Mouse (Mus musculus): ENCODE data around the gene Olfr549. TPM values are rescaled to one million over a fixed set of nuclear protein-coding genes. Genes with fewer than 3 reads are reported as not detected.

Gene Olfr549
- total RNA-seq, 2 experiments from 2014 or later: not detected

DNA sequence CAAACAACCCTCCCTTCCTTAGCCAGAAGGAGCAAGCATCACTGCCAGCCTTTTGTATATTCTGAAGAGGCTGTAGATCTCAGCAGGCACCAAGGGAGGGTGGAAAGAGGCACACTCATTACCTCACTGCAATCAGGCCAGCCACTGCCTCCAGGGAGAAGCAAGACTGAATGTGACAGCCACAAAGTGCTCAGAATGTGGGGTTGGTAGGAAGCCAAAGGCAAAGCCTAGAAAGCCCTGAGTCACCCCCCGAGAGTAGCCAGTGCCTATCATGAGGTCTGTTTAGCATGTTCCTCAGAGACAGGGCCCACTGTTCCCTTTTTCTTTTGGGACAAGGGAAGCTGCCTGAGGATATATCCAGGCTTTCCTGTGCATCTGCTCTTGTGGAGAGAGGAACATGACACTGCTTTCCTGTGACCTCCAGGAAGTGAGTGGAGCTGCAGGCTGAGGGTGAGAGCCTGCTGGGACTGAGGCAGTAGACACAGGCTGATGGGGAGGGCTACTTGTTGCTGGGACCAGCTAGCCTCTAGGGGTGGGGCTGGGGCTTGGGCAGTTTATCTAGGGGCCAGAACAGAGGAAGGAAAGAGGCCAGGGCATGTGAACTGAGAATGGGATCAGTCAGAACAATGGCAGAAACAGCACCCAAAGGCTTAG lies 47.8 kb downstream of the Olfr549 start, which contains the start of gene Olfr552:
Gene Olfr552 (plus strand): TSS at position 393 of the 654 bp plus-strand sequence.
- no peak for DNase-seq

Other genes starting within 250 kb of the Olfr549 start
- gene Rrm1, start 108.2 kb upstream of the Olfr549 start, total RNA-seq (2021): 10 to 100 TPM; 19.2 to 21.4 TPM
- not detected for gene Olfr543, start 68.2 kb upstream of the Olfr549 start, total RNA-seq (2021)
- gene Olfr544, start 61.6 kb upstream of the Olfr549 start, total RNA-seq (2021): not detected
- gene Olfr545, start 50.3 kb upstream of the Olfr549 start, total RNA-seq (2021): not detected
- not detected for gene Olfr547, start 15.1 kb upstream of the Olfr549 start, total RNA-seq (2021)
- not detected for gene Olfr548-ps1, start 9.0 kb upstream of the Olfr549 start, total RNA-seq (2021)
- gene Trim21, start 15.6 kb downstream of the Olfr549 start, total RNA-seq (2021): 10 to 100 TPM; 13.0 to 16.4 TPM
- not detected for gene Olfr550, start 21.6 kb downstream of the Olfr549 start, total RNA-seq (2021)
- gene Olfr551, start 42.0 kb downstream of the Olfr549 start, total RNA-seq (2021): not detected
- gene Olfr552, start 47.9 kb downstream of the Olfr549 start, total RNA-seq (2021): under 1 TPM in 1 of 2 experiments, not detected in 1; 0.07 TPM
- not detected for gene Olfr553, start 68.3 kb downstream of the Olfr549 start, total RNA-seq (2021)
- gene Olfr554, start 88.6 kb downstream of the Olfr549 start, total RNA-seq (2021): not detected
- gene Olfr555, start 109.0 kb downstream of the Olfr549 start, total RNA-seq (2021): not detected
- gene Olfr556, start 115.0 kb downstream of the Olfr549 start, total RNA-seq (2021): not detected
- gene Trim68, start 137.5 kb downstream of the Olfr549 start, total RNA-seq (2021): 1 to 10 TPM; 8.2 to 9.8 TPM
- not detected for gene Olfr557, start 146.0 kb downstream of the Olfr549 start, total RNA-seq (2021)
- gene Olfr558, start 152.3 kb downstream of the Olfr549 start, total RNA-seq (2021): under 1 TPM; 0.33 TPM
- gene Olfr33, start 169.2 kb downstream of the Olfr549 start, total RNA-seq (2021): not detected
- gene Olfr559, start 177.6 kb downstream of the Olfr549 start, total RNA-seq (2021): not detected
- not detected for gene Olfr560, start 209.5 kb downstream of the Olfr549 start, total RNA-seq (2021)
- under 1 TPM; 0.20 to 0.26 TPM for gene Olfr78, start 209.6 kb downstream of the Olfr549 start, total RNA-seq (2021)
- gene Olfr561, start 221.4 kb downstream of the Olfr549 start, total RNA-seq (2021): not detected

Data from adrenal gland, postnatal 36 days (tissue).